In genomic region chr19:43777308-43777707, GRCm38 (mm10) we compare ENCODE assay signal across 22 mouse cellular contexts. TPM values are rescaled to one million over a fixed set of nuclear protein-coding genes. Genes with fewer than 3 reads are reported as not detected.
DNase-seq lines count a peak whose midpoint lies in the region; ATAC-seq and TF ChIP-seq lines count a peak whose summit lies in the region.
"Had no signal": no experiment of that assay in that cellular context is flagged by ENCODE, and none has a peak within 500 bp of the region (broad histone marks: within the 10 kb centered on the region; RNA-seq: fewer than 3 reads in every experiment).

No protein-coding gene starts in this region.

- WGBS in kidney, adult 2 months, result 30% methylated on average over 2 of the region's 2 CpGs
- WGBS in kidney, embryonic 16.5 days, result 59% methylated on average over 2 of the region's 2 CpGs
- WGBS in liver, adult 2 months, result 13% methylated on average over 2 of the region's 2 CpGs
- 69% methylated on average over 2 of the region's 2 CpGs for WGBS in liver, embryonic 11.5 days
- WGBS in small intestine, adult 2 months, result 23% methylated on average over 2 of the region's 2 CpGs

- no peak for TF ChIP-seq CTCF in kidney, adult 2 months (conservative IDR thresholded peaks at IDR 0.05; ENCODE audit: insufficient read depth, insufficient read length, low read depth, low read length)
- TF ChIP-seq CTCF in liver, adult 2 months (IDR thresholded peaks at IDR 0.05; ENCODE audit: low read depth, low read length), result no peak
- TF ChIP-seq CTCF in small intestine, adult 2 months (IDR thresholded peaks at IDR 0.05; ENCODE audit: extremely low read depth, insufficient read length, insufficient replicate concordance, low read depth, low read length), result no peak

- no peak overlapping the region for H3K9ac ChIP-seq in kidney, embryonic 16.5 days (replicated peaks; ENCODE audit: low read length)
- no peak overlapping the region for H3K9ac ChIP-seq in liver, adult 2 months (ENCODE audit: low read depth, low read length)
- H3K9ac ChIP-seq in liver, embryonic 11.5 days (ENCODE audit: low read depth, low read length), result no peak overlapping the region
- H3K9ac ChIP-seq: embryonic facial prominence, embryonic 12.5 days; forebrain, embryonic 12.5 days had no signal

- no peaks in the 10 kb centered on the region for H3K36me3 ChIP-seq in kidney, adult 2 months (ENCODE audit: control insufficient read depth, insufficient read depth, low read length)
- H3K36me3 ChIP-seq in kidney, embryonic 16.5 days (ENCODE audit: insufficient read depth, low read length), result no peaks in the 10 kb centered on the region
- H3K36me3 ChIP-seq in liver, adult 2 months (ENCODE audit: control insufficient read depth, insufficient read depth, low read length), result no peaks in the 10 kb centered on the region
- H3K36me3 ChIP-seq in liver, embryonic 11.5 days (ENCODE audit: control insufficient read depth, insufficient read depth, low read length), result no peaks in the 10 kb centered on the region
- H3K36me3 ChIP-seq in small intestine, adult 2 months (ENCODE audit: control insufficient read depth, insufficient read depth, low read length), result no peaks in the 10 kb centered on the region
- H3K36me3 ChIP-seq: embryonic facial prominence, embryonic 10.5 days; embryonic facial prominence, embryonic 12.5 days; forebrain, embryonic 10.5 days; forebrain, embryonic 12.5 days had no signal

- ATAC-seq in kidney, embryonic 16.5 days (ENCODE audit: low FRiP score, low TSS enrichment), result no peak
- no peak for ATAC-seq in liver, embryonic 11.5 days (replicated peaks; ENCODE audit: low FRiP score)
- ATAC-seq: forebrain, embryonic 14.5 days; forebrain, embryonic 16.5 days had no signal

- DNase-seq in kidney, adult 2 months, result peak; percentile 71
- DNase-seq in liver, adult 2 months (ENCODE audit: extremely low read depth, low read depth, low spot score), result peak; percentile 93
- DNase-seq in liver, embryonic 11.5 days (ENCODE audit: low spot score), result no peak
- DNase-seq in cerebellum, adult 11-12 months, result no peak
- DNase-seq: adrenal gland, adult 2 months; adrenal gland, postnatal 10 days; adrenal gland, postnatal 25 days; cerebellum, adult 11 months; cerebellum, adult 2 months; cerebellum, adult 9-10 months; cerebellum, postnatal 10 days; cerebellum, postnatal 25 days had no signal

- no peaks in the 10 kb centered on the region for H3K27me3 ChIP-seq in kidney, adult 2 months (replicated peaks; ENCODE audit: control insufficient read depth, insufficient read depth, low read length)
- no peaks in the 10 kb centered on the region for H3K27me3 ChIP-seq in kidney, embryonic 16.5 days (ENCODE audit: insufficient read depth, low read length)
- no peaks in the 10 kb centered on the region for H3K27me3 ChIP-seq in liver, adult 2 months (ENCODE audit: control insufficient read depth, insufficient read depth, low read length)
- no peaks in the 10 kb centered on the region for H3K27me3 ChIP-seq in liver, embryonic 11.5 days (replicated peaks; ENCODE audit: control insufficient read depth, insufficient read depth, low read length)
- H3K27me3 ChIP-seq in small intestine, adult 2 months (ENCODE audit: control insufficient read depth, insufficient read depth, low read length), result no peaks in the 10 kb centered on the region
- H3K27me3 ChIP-seq: embryonic facial prominence, embryonic 12.5 days; forebrain, embryonic 12.5 days had no signal

- no peak overlapping the region for H3K4me3 ChIP-seq in kidney, adult 2 months (ENCODE audit: insufficient read depth, low read depth, low read length)
- H3K4me3 ChIP-seq in kidney, embryonic 16.5 days (ENCODE audit: low read length), result no peak overlapping the region
- no peak overlapping the region; the same call in 1 of the 2 replicates for H3K4me3 ChIP-seq in liver, adult 2 months (ENCODE audit: insufficient read depth, low read depth, low read length)
- H3K4me3 ChIP-seq in liver, embryonic 11.5 days (ENCODE audit: low read depth, low read length), result no peak overlapping the region
- H3K4me3 ChIP-seq in small intestine, adult 2 months (ENCODE audit: low read depth, low read length), result no peak overlapping the region
- H3K4me3 ChIP-seq: embryonic facial prominence, embryonic 10.5 days; embryonic facial prominence, embryonic 12.5 days; forebrain, embryonic 10.5 days; forebrain, embryonic 12.5 days had no signal

- no peak for TF ChIP-seq POLR2A in kidney, adult 2 months (IDR thresholded peaks at IDR 0.05; ENCODE audit: low read depth, low read length)
- no peak for TF ChIP-seq POLR2A in liver, adult 2 months (IDR thresholded peaks at IDR 0.05; ENCODE audit: extremely low read depth, insufficient read depth, low read length)
- TF ChIP-seq POLR2A in small intestine, adult 2 months (IDR thresholded peaks at IDR 0.05; ENCODE audit: low read depth, low read length), result no peak

- H3K9me3 ChIP-seq in kidney, embryonic 16.5 days (ENCODE audit: low read length), result no peaks in the 10 kb centered on the region
- no peaks in the 10 kb centered on the region for H3K9me3 ChIP-seq in liver, embryonic 11.5 days (ENCODE audit: control insufficient read depth, low read length)
- H3K9me3 ChIP-seq: embryonic facial prominence, embryonic 10.5 days; embryonic facial prominence, embryonic 12.5 days; forebrain, embryonic 10.5 days; forebrain, embryonic 12.5 days had no signal

- no peaks in the 10 kb centered on the region for H3K79me2 ChIP-seq in liver, adult 2 months (ENCODE audit: control insufficient read depth, insufficient read depth, low read length)

- H3K4me1 ChIP-seq in kidney, adult 2 months (ENCODE audit: control insufficient read depth, insufficient read depth, low read length), result peaks cover 15% of the 10 kb centered on the region; the same call in 1 of the 2 replicates
- no peaks in the 10 kb centered on the region for H3K4me1 ChIP-seq in kidney, embryonic 16.5 days (ENCODE audit: insufficient read depth, low read length)
- H3K4me1 ChIP-seq in liver, adult 2 months (ENCODE audit: control insufficient read depth, insufficient read depth, low read length), result peaks cover 18% of the 10 kb centered on the region
- H3K4me1 ChIP-seq in liver, embryonic 11.5 days (replicated peaks; ENCODE audit: control insufficient read depth, insufficient read depth, low read length), result 0 out of 2 replicates have a peak, but pooled peaks cover 3% of the 10 kb centered on the region
- peaks cover 9% of the 10 kb centered on the region; the same call in 1 of the 2 replicates for H3K4me1 ChIP-seq in small intestine, adult 2 months (ENCODE audit: control insufficient read depth, insufficient read depth, insufficient read length, low read length)
- H3K4me1 ChIP-seq: embryonic facial prominence, embryonic 10.5 days; embryonic facial prominence, embryonic 12.5 days; forebrain, embryonic 10.5 days; forebrain, embryonic 12.5 days had no signal

- H3K4me2 ChIP-seq in kidney, embryonic 16.5 days (replicated peaks; ENCODE audit: low read depth, low read length), result no peak overlapping the region
- H3K4me2 ChIP-seq in liver, embryonic 11.5 days, result no peak overlapping the region
- H3K4me2 ChIP-seq: embryonic facial prominence, embryonic 12.5 days; forebrain, embryonic 12.5 days had no signal

- peak overlapping the region; percentile 85 for H3K27ac ChIP-seq in kidney, adult 2 months (ENCODE audit: insufficient read depth, low read depth, low read length)
- no peak overlapping the region for H3K27ac ChIP-seq in kidney, embryonic 16.5 days (ENCODE audit: low read length)
- H3K27ac ChIP-seq in liver, adult 2 months (replicated peaks; ENCODE audit: insufficient read depth, low read depth, low read length), result no peak overlapping the region
- no peak overlapping the region for H3K27ac ChIP-seq in liver, embryonic 11.5 days (ENCODE audit: low read depth, low read length)
- H3K27ac ChIP-seq in small intestine, adult 2 months (ENCODE audit: insufficient read depth, low read depth, low read length), result peak overlapping the region; percentile 41; the same call in 1 of the 2 replicates
- H3K27ac ChIP-seq: embryonic facial prominence, embryonic 10.5 days; embryonic facial prominence, embryonic 12.5 days; forebrain, embryonic 10.5 days; forebrain, embryonic 12.5 days had no signal

RNA-seq across cellular contexts. Expression of gene Abcc2, which starts 4.7 kb away (rescaled TPM):
- polyA plus RNA-seq in kidney, adult 2 months (2012; rRNA removed), result 158 and 166 TPM in 2 replicates
- 4.9 and 5.7 TPM in 2 replicates for polyA plus RNA-seq in kidney, embryonic 16.5 days (2015; fragmentation: Nextera tagmentation; extraction: Ambion mirVana)
- 488 and 590 TPM in 2 replicates for total RNA-seq in liver, adult 2 months (2014; rRNA removed)
- 230 and 298 TPM in 2 replicates for polyA plus RNA-seq in liver, adult 2 months (2012; rRNA removed)
- polyA plus RNA-seq in liver, embryonic 11.5 days (2014; fragmentation: Nextera tagmentation; extraction: Ambion mirVana), result 4.5 and 5.1 TPM in 2 replicates
- polyA plus RNA-seq in small intestine, adult 2 months (2012; rRNA removed), result 25.3 and 49.5 TPM in 2 replicates
- total RNA-seq: MEL had no signal
- polyA plus RNA-seq: C2C12; embryonic facial prominence, embryonic 10.5 days; forebrain, embryonic 10.5 days; forebrain, embryonic 12.5 days; forebrain, embryonic 14.5 days; forebrain, embryonic 16.5 days had no signal

RNA-seq across cellular contexts. Expression of gene Cox15, which starts 24.5 kb away (rescaled TPM):
- 25.5 and 28.4 TPM in 2 replicates for polyA plus RNA-seq in kidney, adult 2 months (2012; rRNA removed)
- 12.0 and 15.6 TPM in 2 replicates for polyA plus RNA-seq in kidney, embryonic 16.5 days (2015; fragmentation: Nextera tagmentation; extraction: Ambion mirVana)
- total RNA-seq in liver, adult 2 months (2014; rRNA removed), result 9.2 and 10.2 TPM in 2 replicates
- polyA plus RNA-seq in liver, adult 2 months (2012; rRNA removed), result 10.6 and 10.9 TPM in 2 replicates
- polyA plus RNA-seq in liver, embryonic 11.5 days (2014; fragmentation: Nextera tagmentation; extraction: Ambion mirVana), result 12.3 and 14.0 TPM in 2 replicates
- 6.5 and 9.8 TPM in 2 replicates for polyA plus RNA-seq in small intestine, adult 2 months (2012; rRNA removed)

RNA-seq across cellular contexts. Expression of gene Cutc, which starts 24.5 kb away (rescaled TPM):
- 10.2 and 12.7 TPM in 2 replicates for polyA plus RNA-seq in kidney, adult 2 months (2012; rRNA removed)
- 15.3 and 18.5 TPM in 2 replicates for polyA plus RNA-seq in kidney, embryonic 16.5 days (2015; fragmentation: Nextera tagmentation; extraction: Ambion mirVana)
- total RNA-seq in liver, adult 2 months (2014; rRNA removed), result 17.0 and 17.8 TPM in 2 replicates
- 7.5 and 7.9 TPM in 2 replicates for polyA plus RNA-seq in liver, adult 2 months (2012; rRNA removed)
- polyA plus RNA-seq in liver, embryonic 11.5 days (2014; fragmentation: Nextera tagmentation; extraction: Ambion mirVana), result 19.4 and 22.3 TPM in 2 replicates
- polyA plus RNA-seq in small intestine, adult 2 months (2012; rRNA removed), result 1.3 and 4.1 TPM in 2 replicates

Comparison
In these comparisons a context has a peak if more than half of its experiments do, and no peak if none do; other contexts are left out.
1. DNase-seq: peak in kidney, adult 2 months (single experiment) and liver, adult 2 months (single experiment); none in liver, embryonic 11.5 days (single experiment) and cerebellum, adult 11-12 months (single experiment).
2. H3K27ac ChIP-seq: peak in kidney, adult 2 months (single experiment) and small intestine, adult 2 months (single experiment); none in kidney, embryonic 16.5 days (single experiment), liver, adult 2 months (single experiment) and liver, embryonic 11.5 days (single experiment).